Mouse (Mus musculus) embryonic facial prominence, embryonic 15.5 days (tissue): ENCODE data around the gene Asb15. TPM values are rescaled to one million over a fixed set of nuclear protein-coding genes. Genes with fewer than 3 reads are reported as not detected.

Experiments
- ATAC-seq: fragments of 200-750 bp; cut with Nextera tagmentation; 2 replicates; pipeline ENCODE4 v1.8.0; 2017; ENCODE audit warnings: low read depth, moderate TSS enrichment; ENCODE audit not compliant: insufficient number of reproducible peaks, low FRiP score, low TSS enrichment
- H3K27ac ChIP-seq: fragments of 300-500 bp; sonication (generic); replicated peaks from 2 replicates; pipeline ENCODE4 v1.5.1; 2015; ENCODE audit warnings: mild to moderate bottlenecking, inconsistent platforms
- H3K27me3 ChIP-seq: fragments of 300-500 bp; sonication (generic); 2 replicates; pipeline ENCODE4 v1.6.1; 2015; ENCODE audit warnings: inconsistent platforms
- H3K36me3 ChIP-seq: fragments of 300-500 bp; sonication (generic); 2 replicates; pipeline ENCODE4 v1.6.1; 2015; ENCODE audit warnings: mild to moderate bottlenecking, inconsistent platforms
- H3K4me1 ChIP-seq: fragments of 300-500 bp; sonication (generic); 2 replicates; pipeline ENCODE4 v1.6.1; 2015; ENCODE audit warnings: inconsistent platforms
- H3K4me2 ChIP-seq: fragments of 300-500 bp; sonication (generic); replicated peaks from 2 replicates; pipeline ENCODE4 v1.6.1; 2015; ENCODE audit warnings: mild to moderate bottlenecking, inconsistent platforms
- H3K4me3 ChIP-seq: fragments of 300-500 bp; sonication (generic); replicated peaks from 2 replicates; pipeline ENCODE4 v1.5.1; 2015; ENCODE audit warnings: mild to moderate bottlenecking, inconsistent platforms
- H3K9ac ChIP-seq: fragments of 300-500 bp; sonication (generic); 2 replicates; pipeline ENCODE4 v1.6.1; 2015; ENCODE audit warnings: inconsistent platforms
- H3K9me3 ChIP-seq: fragments of 300-500 bp; sonication (generic); replicated peaks from 2 replicates; pipeline ENCODE4 v1.6.1; 2016; ENCODE audit warnings: inconsistent platforms
- WGBS: fragments of 180-500 bp; shearing (Covaris S2); methylation state at CpG from one replicate; pipeline ENCODE4 v1.1.7; 2015; 5-methylcytosine and 5-hydroxymethylcytosine counted together
- polyA plus RNA-seq: library from polyadenylated mRNA; unstranded; fragments of >200 nt; fragmentation: Nextera tagmentation; extraction: Ambion mirVana; gene quantifications from 2 replicates; pipeline ENCODE4 v1.2.1, GENCODE M21; 2015

Gene Asb15
- polyA plus RNA-seq, 1 experiment from 2014 or later: not detected

- ATAC-seq: no peak
- Histone ChIP-seq H3K4me2 (no peak overlapping the region), H3K9ac (no peak overlapping the region), H3K4me1 (no peaks in the 10 kb centered on the region), H3K9me3 (no peaks in the 10 kb centered on the region), H3K4me3 (no peak overlapping the region), H3K27ac (no peak overlapping the region), H3K27me3 (no peaks in the 10 kb centered on the region), H3K36me3 (no peaks in the 10 kb centered on the region)
- WGBS: 88% methylated on average over 6 of the region's 6 CpGs
Observed at GRCm38 (mm10) chr6:24599179-24599578, 71.2 kb downstream of the Asb15 start.

- Histone ChIP-seq H3K36me3 (no peaks in the 10 kb centered on the region), H3K9ac (no peak overlapping the region), H3K9me3 (no peaks in the 10 kb centered on the region), H3K4me1 (no peaks in the 10 kb centered on the region), H3K27me3 (no peaks in the 10 kb centered on the region), H3K4me3 (no peak overlapping the region), H3K4me2 (no peak overlapping the region), H3K27ac (no peak overlapping the region)
- no peak; the same call in 1 of the 2 replicates for ATAC-seq
- WGBS: 83% methylated on average over 5 of the region's 5 CpGs
Observed at GRCm38 (mm10) chr6:24599639-24600038, 71.7 kb downstream of the Asb15 start.

GRCm38 (mm10) chr6:24600134-24600533, 72.2 kb downstream of the Asb15 start:
- Histone ChIP-seq H3K4me3 (no peak overlapping the region), H3K9me3 (no peaks in the 10 kb centered on the region), H3K27me3 (no peaks in the 10 kb centered on the region), H3K27ac (no peak overlapping the region), H3K36me3 (no peaks in the 10 kb centered on the region), H3K9ac (no peak overlapping the region), H3K4me1 (no peaks in the 10 kb centered on the region), H3K4me2 (no peak overlapping the region)
- WGBS: 81% methylated on average over 6 of the region's 6 CpGs
- ATAC-seq: no peak

- H3K4me3 ChIP-seq: no peak overlapping the region
- no peak overlapping the region for H3K4me2 ChIP-seq
- no peaks in the 10 kb centered on the region for H3K27me3 ChIP-seq
- no peak overlapping the region for H3K9ac ChIP-seq
- H3K9me3 ChIP-seq: no peaks in the 10 kb centered on the region
- H3K27ac ChIP-seq: no peak overlapping the region
- no peaks in the 10 kb centered on the region for H3K4me1 ChIP-seq
- H3K36me3 ChIP-seq: no peaks in the 10 kb centered on the region
- ATAC-seq: no peak
- WGBS: 75% methylated on average over 4 of the region's 4 CpGs
Observed at GRCm38 (mm10) chr6:24600726-24601125, 72.8 kb downstream of the Asb15 start.

GRCm38 (mm10) chr6:24601668-24602067, 73.7 kb downstream of the Asb15 start:
- ATAC-seq: no peak
- WGBS: 31% methylated on average over 1 of the region's 1 CpGs
- H3K27ac ChIP-seq: no peak overlapping the region

GRCm38 (mm10) chr6:24602351-24602750, 74.4 kb downstream of the Asb15 start:
- Histone ChIP-seq H3K27ac (no peak overlapping the region), H3K36me3 (no peaks in the 10 kb centered on the region), H3K4me2 (no peak overlapping the region), H3K4me3 (no peak overlapping the region), H3K4me1 (no peaks in the 10 kb centered on the region), H3K9ac (no peak overlapping the region), H3K9me3 (no peaks in the 10 kb centered on the region), H3K27me3 (no peaks in the 10 kb centered on the region)
- no peak for ATAC-seq
- WGBS: 59% methylated on average over 3 of the region's 3 CpGs

More at GRCm38 (mm10) chr6:24601668-24602067, 73.7 kb downstream of the Asb15 start:
- no peaks in the 10 kb centered on the region for H3K4me1 ChIP-seq
- H3K9me3 ChIP-seq: no peaks in the 10 kb centered on the region
- no peak overlapping the region for H3K4me3 ChIP-seq
- H3K27me3 ChIP-seq: no peaks in the 10 kb centered on the region
- H3K9ac ChIP-seq: no peak overlapping the region
- H3K36me3 ChIP-seq: no peaks in the 10 kb centered on the region
- no peak overlapping the region for H3K4me2 ChIP-seq

- no peaks in the 10 kb centered on the region for H3K4me1 ChIP-seq
- no peaks in the 10 kb centered on the region for H3K9me3 ChIP-seq
- H3K4me3 ChIP-seq: no peak overlapping the region
- 89% methylated on average over 5 of the region's 5 CpGs for WGBS
- H3K27ac ChIP-seq: no peak overlapping the region
- ATAC-seq: no peak
- no peaks in the 10 kb centered on the region for H3K36me3 ChIP-seq
- no peaks in the 10 kb centered on the region for H3K27me3 ChIP-seq
- H3K9ac ChIP-seq: no peak overlapping the region
- H3K4me2 ChIP-seq: no peak overlapping the region
Observed at GRCm38 (mm10) chr6:24602993-24603392, 75.0 kb downstream of the Asb15 start.

- Histone ChIP-seq H3K4me1 (no peaks in the 10 kb centered on the region), H3K36me3 (no peaks in the 10 kb centered on the region), H3K9me3 (no peaks in the 10 kb centered on the region), H3K9ac (no peak overlapping the region), H3K27me3 (no peaks in the 10 kb centered on the region), H3K4me2 (no peak overlapping the region), H3K27ac (no peak overlapping the region), H3K4me3 (no peak overlapping the region)
- 94% methylated on average over 7 of the region's 7 CpGs for WGBS
- no peak for ATAC-seq
Observed at GRCm38 (mm10) chr6:24604289-24604688, 76.3 kb downstream of the Asb15 start.

GRCm38 (mm10) chr6:24605631-24606030, 77.7 kb downstream of the Asb15 start:
- WGBS: 92% methylated on average over 8 of the region's 8 CpGs
- H3K4me3 ChIP-seq: no peak overlapping the region
- ATAC-seq: no peak
- no peaks in the 10 kb centered on the region for H3K9me3 ChIP-seq
- no peaks in the 10 kb centered on the region for H3K4me1 ChIP-seq
- no peak overlapping the region for H3K4me2 ChIP-seq
- no peak overlapping the region for H3K27ac ChIP-seq
- H3K9ac ChIP-seq: no peak overlapping the region
- H3K36me3 ChIP-seq: no peaks in the 10 kb centered on the region
- H3K27me3 ChIP-seq: no peaks in the 10 kb centered on the region

- 87% methylated on average over 10 of the region's 10 CpGs for WGBS
- no peak overlapping the region for H3K9ac ChIP-seq
- no peak for ATAC-seq
- H3K9me3 ChIP-seq: no peaks in the 10 kb centered on the region
- no peak overlapping the region for H3K4me3 ChIP-seq
- no peaks in the 10 kb centered on the region for H3K36me3 ChIP-seq
- no peak overlapping the region for H3K27ac ChIP-seq
- no peak overlapping the region for H3K4me2 ChIP-seq
- no peaks in the 10 kb centered on the region for H3K4me1 ChIP-seq
- no peaks in the 10 kb centered on the region for H3K27me3 ChIP-seq
Observed at GRCm38 (mm10) chr6:24606512-24606911, 78.6 kb downstream of the Asb15 start.

GRCm38 (mm10) chr6:24607531-24607930, 79.6 kb downstream of the Asb15 start:
- H3K36me3 ChIP-seq: no peaks in the 10 kb centered on the region
- H3K9me3 ChIP-seq: no peaks in the 10 kb centered on the region
- no peak overlapping the region for H3K27ac ChIP-seq
- no peak for ATAC-seq
- no peak overlapping the region for H3K9ac ChIP-seq
- no peak overlapping the region for H3K4me2 ChIP-seq
- no peaks in the 10 kb centered on the region for H3K27me3 ChIP-seq
- H3K4me3 ChIP-seq: no peak overlapping the region
- no peaks in the 10 kb centered on the region for H3K4me1 ChIP-seq
- 87% methylated on average over 15 of the region's 15 CpGs for WGBS

GRCm38 (mm10) chr6:24608129-24608528, 80.2 kb downstream of the Asb15 start:
- no peak overlapping the region for H3K4me2 ChIP-seq
- 86% methylated on average over 4 of the region's 4 CpGs for WGBS
- no peak overlapping the region for H3K9ac ChIP-seq
- H3K9me3 ChIP-seq: no peaks in the 10 kb centered on the region
- ATAC-seq: no peak
- no peaks in the 10 kb centered on the region for H3K4me1 ChIP-seq
- H3K36me3 ChIP-seq: 0 out of 2 replicates have a peak, but pooled peaks cover 3% of the 10 kb centered on the region
- H3K4me3 ChIP-seq: no peak overlapping the region
- H3K27me3 ChIP-seq: no peaks in the 10 kb centered on the region
- H3K27ac ChIP-seq: no peak overlapping the region
